Mouse (Mus musculus) C2C12 (cell line): ENCODE measurements around the gene Erg.

ENCODE experiments used
- CTCF ChIP-seq: IDR thresholded peaks from one replicate; pipeline ENCODE4 v1.5.1; 2011; ENCODE audit not compliant: control insufficient read depth, insufficient read depth, insufficient read length
- MYOD1 ChIP-seq: IDR thresholded peaks from one replicate; pipeline ENCODE4 v1.6.1; 2011; ENCODE audit warnings: low read depth; ENCODE audit not compliant: control insufficient read depth, insufficient read length

GRCm38 (mm10) chr16:95458590-95459324, 127.6 kb downstream of the Erg start:
- no peak for TF ChIP-seq CTCF
- no peak for TF ChIP-seq MYOD1
